Mouse (Mus musculus) gastrocnemius, postnatal 14 days (tissue): ENCODE measurements around the gene Atxn7l2. TPM values are rescaled to one million over a fixed set of nuclear protein-coding genes. Genes with fewer than 3 reads are reported as not detected.

Source experiments
- DNase-seq: peaks from one replicate; pipeline ENCODE4 v3.0.0; 2021; ENCODE audit warnings: mixed read lengths
- intact Hi-C: fragments of 180-260 bp; cut with DNase I; formaldehyde crosslinking; loops from one replicate; pipeline ENCODE4 v1.15.1; 2025; ENCODE audit warnings: low total_unique reads
- total RNA-seq, 2 experiments: library from RNA; stranded (reverse); gene quantifications; 2 replicates each; pipeline ENCODE4 v1.2.3; 2021

Atxn7l2 gene
- total RNA-seq, 2 experiments from 2014 or later = 7.3 to 7.6 TPM

DNA sequence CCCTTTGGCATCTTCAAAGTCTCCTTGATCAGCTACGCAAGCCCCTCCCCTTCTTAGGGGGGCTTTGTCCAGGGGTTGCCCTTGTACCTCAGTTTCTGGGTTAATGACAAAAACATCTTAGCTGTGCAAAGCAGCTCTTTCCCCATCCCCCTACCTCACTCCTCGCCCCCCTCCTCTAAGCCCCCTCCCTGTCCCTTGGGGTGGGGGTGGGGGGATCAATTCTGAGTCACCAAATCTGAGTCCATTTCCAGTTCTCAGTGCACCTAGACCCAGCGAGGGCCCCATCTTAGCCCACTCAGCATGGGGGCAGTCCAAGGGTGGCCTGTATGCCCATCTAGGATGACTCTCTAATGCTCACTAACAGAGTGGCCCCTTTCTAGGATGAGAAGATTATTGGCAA is 1.7 kb downstream of the Atxn7l2 start:
- no peak for DNase-seq
- intact Hi-C loops = no loop called here

DNA sequence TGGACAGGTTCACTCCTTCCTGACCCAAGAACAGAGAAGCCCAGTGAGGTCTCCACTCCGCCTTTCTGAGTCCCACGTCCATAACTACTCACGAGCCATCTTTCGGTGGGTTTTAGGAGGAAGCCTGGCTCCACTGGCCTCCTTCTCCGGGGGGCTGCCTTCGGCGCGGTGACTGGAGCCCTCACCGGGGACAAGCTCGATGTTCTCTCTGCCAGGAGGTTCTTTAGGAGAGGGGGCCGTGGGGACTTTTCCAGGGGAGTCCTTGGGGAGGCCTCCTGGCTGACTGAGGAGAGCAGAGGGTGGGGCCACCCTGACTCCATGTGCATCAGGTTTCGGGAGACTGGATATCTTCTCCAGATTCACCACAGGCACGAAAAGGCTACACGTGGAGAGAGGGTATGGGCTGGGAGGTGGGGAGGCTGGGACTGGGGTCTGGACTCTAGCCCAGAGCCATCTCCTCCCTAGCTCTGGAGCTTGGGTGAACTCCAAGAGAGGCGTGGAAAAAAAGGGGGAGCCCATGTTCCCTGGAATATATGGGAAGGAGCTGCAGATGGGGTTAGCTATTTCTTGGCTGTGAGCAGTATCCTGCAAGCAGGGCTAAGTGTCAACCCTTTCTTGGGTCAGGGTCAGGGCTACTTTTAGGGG is 3.9 kb downstream of the Atxn7l2 start:
- DNase-seq = no peak
- intact Hi-C loops = no loop called here

DNA sequence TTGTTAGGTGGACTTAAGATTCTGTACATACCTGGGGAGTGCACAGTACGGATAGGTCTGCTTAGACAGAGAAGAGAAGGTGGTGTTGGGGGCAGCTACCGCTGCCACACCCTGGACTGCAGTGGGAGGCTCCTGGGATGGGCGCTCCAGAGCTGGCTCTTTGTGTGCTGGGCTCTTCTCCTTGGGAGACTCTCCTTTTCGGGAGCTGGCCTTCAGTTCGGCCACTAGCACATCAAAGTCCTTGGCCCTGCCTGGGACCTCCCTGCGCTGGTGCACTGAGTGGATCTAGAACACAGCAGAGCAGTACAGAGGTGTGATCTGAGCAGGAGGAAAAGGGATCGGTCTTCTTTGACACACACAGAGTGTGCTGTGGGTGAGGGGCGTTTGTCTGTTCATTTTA is 5.1 kb downstream of the Atxn7l2 start:
- DNase-seq = no peak
- intact Hi-C loops = no loop called here

GRCm38 (mm10) chr3:108204470-108204869 is 6.3 kb downstream of the Atxn7l2 start:
- intact Hi-C loops = loop anchor here (5.0 kb wide), 1 partner anchor 37 kb away; no protein-coding TSS in a partner anchor
- no peak for DNase-seq

DNA sequence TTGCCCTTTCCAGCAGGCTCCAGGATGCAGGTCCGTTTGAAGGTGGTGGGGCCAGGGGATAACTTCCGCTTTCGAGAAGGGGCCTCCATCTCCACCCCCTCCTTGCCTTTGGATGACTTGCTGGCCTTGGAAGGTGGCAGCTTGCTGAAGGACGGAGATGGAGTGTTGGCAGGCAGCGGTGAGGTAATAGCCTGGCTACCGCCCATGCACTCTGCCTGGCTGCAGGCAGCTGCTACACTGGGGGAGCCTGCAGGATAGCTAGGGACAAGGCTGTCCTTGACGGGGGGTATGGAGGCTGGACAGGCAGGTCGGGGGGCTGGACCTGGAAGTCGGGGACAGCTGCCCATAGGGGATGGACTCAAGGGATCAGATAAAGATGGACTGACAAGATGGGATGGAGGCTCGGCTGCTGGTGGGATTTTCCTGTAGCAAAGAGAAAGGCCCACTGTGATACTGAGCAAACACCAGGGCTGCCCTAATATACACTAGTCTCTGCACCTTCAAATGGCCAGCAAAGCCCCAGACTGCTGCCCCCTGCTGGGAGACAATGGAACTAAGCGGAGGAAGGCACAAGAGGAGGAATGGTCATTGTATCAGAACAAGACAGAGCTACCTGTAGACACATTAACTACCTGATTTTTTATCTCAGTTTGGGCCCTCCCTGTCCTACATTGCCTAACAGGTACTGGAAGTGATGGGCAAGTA is 7.0 kb downstream of the Atxn7l2 start:
- peak; percentile 80 for DNase-seq
- intact Hi-C loops = loop anchor here (5.0 kb wide), 1 partner anchor 36 kb away; no protein-coding TSS in a partner anchor

GRCm38 (mm10) chr3:108203212-108203611 is 7.5 kb downstream of the Atxn7l2 start:
- intact Hi-C loops = loop anchor here (5.0 kb wide), 1 partner anchor 36 kb away; no protein-coding TSS in a partner anchor
- no peak for DNase-seq

- intact Hi-C loops = loop anchor here (5.0 kb wide), 1 partner anchor 35 kb away; no protein-coding TSS in a partner anchor
- no peak for DNase-seq
These were observed 8.2 kb downstream of the Atxn7l2 start for GRCm38 (mm10) chr3:108202506-108202905.

DNA sequence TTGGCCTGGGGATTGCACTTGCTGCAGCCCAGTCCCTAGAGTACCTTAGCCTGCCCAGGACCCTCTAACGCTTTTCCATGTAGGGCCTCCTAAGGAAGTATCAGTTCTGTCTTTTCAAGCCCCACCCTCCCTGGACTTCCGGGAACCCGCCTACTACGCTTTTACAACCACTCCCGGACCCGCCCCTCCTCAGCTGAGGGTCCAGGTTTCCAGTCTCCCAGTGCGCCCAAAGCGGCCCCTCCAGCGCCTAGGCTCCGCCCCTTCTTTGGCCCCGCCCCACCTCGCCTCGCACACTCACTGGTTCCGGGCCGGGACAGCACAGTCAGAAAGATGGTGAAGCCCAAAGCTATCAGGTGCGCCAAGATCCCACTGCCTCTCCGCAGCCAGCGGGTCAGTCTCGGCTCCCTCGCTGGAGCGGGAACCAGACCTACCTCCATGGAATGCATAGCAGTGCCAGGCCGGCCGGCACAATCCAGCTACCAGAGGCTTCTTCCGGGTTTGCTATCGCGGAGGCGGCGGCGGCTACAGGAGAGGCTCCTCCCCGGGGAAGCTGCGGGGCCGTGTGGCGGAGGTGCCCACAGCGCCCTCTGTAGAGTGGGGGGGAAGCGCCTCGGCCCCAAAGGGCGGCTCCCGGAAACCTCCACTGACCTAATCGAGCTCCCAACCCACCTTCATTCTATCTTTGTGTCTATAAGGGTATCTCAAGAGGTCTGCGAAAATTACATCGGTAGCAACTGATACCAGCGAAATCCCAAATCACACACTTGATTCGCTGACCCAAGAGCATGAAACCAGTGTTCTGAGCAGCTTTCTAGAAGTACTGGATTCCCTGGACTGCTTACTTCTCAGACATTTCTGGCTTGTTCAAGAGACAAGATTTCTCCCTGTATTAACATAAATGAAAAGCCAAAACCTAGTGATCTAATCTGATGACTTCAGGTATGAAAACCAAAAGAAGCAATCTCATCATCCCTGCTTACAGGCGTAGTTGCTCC is 10.1 kb downstream of the Atxn7l2 start, which contains the start of gene Cyb561d1:
Gene Cyb561d1, minus strand, starts transcription at position 884 of the 995 bp plus-strand sequence.
- intact Hi-C loops = loop anchor here (5.0 kb wide), 1 partner anchor 33 kb away; no protein-coding TSS in a partner anchor
- DNase-seq = peak; percentile 93

GRCm38 (mm10) chr3:108199231-108199630 is 11.5 kb downstream of the Atxn7l2 start:
- no peak for DNase-seq

DNA sequence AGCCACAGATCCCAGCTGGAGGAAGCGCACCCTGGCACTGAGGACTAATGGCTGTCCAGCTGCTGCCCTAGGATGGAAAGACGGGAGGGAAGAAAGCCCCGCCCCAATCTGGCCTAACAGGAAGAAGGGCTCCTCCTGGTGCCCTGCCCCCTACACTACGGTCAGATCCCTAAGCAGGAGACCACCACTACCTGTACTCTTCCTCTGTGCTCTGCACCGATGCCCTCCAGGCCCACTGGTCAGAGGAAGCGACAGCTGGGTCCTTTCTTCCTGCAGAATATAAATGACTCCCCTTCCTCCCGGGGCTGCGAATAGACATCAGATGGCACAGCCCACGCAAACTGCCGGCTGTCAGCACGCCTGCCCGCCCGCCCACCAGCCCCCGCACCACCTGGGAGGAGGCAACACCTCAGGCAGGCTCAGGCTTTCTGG is 13.7 kb downstream of the Atxn7l2 start:
- peak; percentile 69 for DNase-seq
- intact Hi-C loops = no loop called here

More at GRCm38 (mm10) chr3:108199231-108199630, 11.5 kb downstream of the Atxn7l2 start:
- intact Hi-C loops = no loop called here

DNA sequence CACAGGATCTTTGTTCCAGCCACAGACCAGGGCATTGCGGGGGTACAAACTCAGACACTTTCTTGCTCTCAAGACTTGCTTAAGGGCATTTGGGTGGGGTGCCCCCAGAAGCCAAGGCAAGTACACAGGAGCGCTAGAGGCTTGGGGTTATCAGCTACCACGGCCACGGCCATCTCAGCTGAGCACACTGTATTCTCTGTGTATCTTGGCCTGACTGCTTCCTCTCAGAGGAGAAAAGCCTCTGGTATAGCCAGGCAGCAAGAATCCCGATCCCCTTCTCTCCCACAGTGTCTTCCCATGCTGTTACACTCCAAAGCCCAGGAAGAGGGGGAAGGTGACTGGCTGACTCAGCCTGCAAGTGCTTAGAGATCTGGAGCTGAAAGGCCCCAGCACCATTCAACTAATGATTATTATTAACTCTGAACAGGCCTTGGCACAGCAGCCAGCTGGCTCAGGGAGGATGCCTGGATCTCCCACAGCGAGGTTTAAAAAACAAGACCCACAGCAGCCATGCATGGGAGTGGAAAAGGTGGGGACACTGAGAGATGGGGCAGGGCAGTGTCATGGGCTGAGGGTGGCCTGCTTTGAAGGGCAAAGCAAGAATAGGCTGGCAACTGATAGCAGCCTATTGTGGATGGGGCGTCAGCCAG is 14.7 kb downstream of the Atxn7l2 start:
- no peak for DNase-seq
- intact Hi-C loops = no loop called here

DNA sequence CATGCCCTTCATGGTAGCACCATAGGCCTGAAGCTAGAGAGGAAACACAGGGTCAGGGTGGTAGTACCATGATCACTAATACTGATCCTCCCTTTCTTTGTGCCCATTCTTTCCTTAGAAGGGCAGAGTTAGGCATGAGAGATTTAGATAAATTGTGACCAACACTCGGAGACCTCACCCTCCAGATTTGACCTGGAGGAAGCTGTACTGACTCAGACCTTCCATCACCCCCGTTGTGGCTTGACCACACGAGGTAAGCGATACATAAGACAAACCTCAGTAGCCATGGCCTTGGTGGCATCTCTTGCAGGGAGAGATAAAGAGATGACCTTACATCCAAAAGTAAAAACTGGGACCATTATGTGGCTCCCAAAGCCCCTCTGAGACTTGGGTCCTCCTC is 15.4 kb downstream of the Atxn7l2 start:
- DNase-seq = no peak
- intact Hi-C loops = no loop called here

GRCm38 (mm10) chr3:108193686-108194085 is 17.0 kb downstream of the Atxn7l2 start:
- DNase-seq = no peak
- intact Hi-C loops = no loop called here

DNA sequence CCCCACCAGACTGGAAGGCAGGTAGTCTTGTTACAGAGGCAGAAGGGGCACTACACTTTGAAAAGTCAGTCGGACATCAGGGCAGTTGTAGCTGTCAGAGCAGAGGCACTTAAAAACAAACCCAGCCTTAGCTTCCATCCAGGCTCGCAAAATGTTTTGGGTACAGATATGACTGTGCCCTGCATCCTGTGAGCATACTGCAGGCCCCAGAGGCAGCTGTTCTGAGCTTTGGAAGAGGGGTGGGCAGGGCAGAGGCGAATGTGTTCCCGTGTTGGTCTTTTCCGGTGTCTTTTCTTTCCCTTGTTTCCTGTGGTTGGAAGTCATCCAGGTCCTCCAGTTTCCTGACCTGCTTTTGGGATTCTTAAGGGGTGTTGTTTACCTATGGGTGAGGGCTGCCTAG is 20.8 kb downstream of the Atxn7l2 start:
- intact Hi-C loops = no loop called here
- no peak for DNase-seq

GRCm38 (mm10) chr3:108188716-108189490 is 21.8 kb downstream of the Atxn7l2 start:
- intact Hi-C loops = no loop called here
- DNase-seq = no peak

- DNase-seq = no peak
- intact Hi-C loops = no loop called here
These were observed 23.5 kb downstream of the Atxn7l2 start for GRCm38 (mm10) chr3:108187111-108187795.

DNA sequence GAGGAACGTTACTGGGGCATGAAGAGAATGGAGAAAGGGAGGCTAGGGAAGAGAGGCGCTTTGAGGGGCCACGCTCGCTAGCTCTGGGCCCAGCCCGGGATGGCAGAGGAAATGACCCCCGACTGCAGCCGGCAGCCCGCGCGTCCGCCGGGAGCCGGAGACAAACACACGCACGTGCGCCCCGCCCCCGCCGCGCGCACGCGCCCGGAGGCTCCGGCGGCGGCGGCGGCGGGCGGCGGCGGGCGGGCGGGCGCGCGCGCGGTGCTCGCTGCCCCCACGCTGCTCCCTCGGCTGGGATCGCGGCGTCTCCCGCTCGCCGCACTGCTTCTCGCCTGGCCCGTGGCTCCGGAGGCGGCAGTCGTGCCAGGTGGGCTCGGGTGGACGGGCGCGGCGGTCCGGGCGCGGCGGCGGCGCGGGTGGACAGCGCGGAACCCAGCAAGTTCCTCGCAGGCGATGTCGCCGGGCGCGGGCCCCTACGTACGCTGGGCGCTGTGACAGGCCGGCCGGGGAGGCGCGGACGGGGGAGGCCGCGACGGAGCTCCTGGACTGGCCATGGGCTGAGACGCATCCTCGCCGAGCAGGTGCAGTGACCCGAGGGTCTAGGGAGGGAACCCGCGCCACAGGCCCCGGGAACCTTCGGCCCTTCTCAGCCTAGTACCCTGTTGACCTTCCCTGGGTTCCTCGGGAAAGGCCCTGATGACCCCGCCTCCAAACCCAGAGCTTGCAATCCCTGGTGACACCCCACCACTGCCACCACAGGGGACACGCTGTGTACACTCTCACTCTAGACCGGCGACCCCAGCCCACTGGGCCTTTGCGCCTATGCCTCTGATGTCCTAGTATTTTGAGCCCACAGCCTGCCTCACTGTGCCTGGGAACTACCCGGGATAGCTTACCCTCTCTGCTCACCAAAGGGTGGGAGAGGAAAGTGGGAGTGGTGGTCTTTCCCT is 24.4 kb downstream of the Atxn7l2 start, which contains the start of gene Amigo1:
Gene Amigo1, plus strand, starts transcription at position 238 of the 950 bp plus-strand sequence.
- intact Hi-C loops = no loop called here
- DNase-seq = peak; percentile 61
